Mouse (Mus musculus): Measurements from ENCODE around the gene Cpt1a. TPM values are rescaled to one million over a fixed set of nuclear protein-coding genes. Genes with fewer than 3 reads are reported as not detected.

Gene Cpt1a
- polyA plus RNA-seq, 1 experiment from 2014 or later, result 104 TPM

DNA sequence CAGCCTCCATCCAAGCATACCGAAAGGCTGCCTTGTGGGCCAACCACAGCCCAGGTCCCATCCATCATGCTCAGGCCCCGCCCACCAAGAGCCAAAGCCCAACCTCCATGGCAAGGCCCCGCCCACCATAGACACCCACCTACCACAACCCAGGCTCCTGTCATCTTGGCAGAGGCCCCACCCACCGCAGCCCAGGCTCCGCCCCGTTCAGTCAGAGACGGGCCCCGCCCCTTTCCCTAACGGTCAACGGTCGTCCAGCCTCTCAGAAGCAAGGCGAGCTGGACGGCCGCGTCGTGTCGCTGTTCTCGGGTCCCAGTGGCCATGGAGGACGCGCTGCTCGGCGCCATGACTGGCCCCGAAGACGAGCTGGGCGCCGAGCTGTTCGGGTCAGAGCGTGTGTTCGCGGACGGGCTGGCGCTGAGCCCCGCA lies 66.5 kb downstream of the Cpt1a start, which contains the start of gene Tesmin:
Gene Tesmin (plus strand): TSS at position 229 of the 429 bp plus-strand sequence.
- H3K27me3 ChIP-seq (replicated peaks; ENCODE audit: control insufficient read depth, insufficient read depth, low read length), result no peaks in the 10 kb centered on the region
- peak within 1 kb of the TSS; percentile 87 for H3K4me2 ChIP-seq (replicated peaks; ENCODE audit: low read depth)
- no peaks in the 10 kb centered on the region for H3K4me1 ChIP-seq (replicated peaks; ENCODE audit: control insufficient read depth, insufficient read depth, low read length)
- H3K9ac ChIP-seq (ENCODE audit: low read depth, low read length), result peak within 1 kb of the TSS; percentile 66
- peak within 1 kb of the TSS; percentile 76; the same call in 1 of the 2 replicates for H3K27ac ChIP-seq (ENCODE audit: low read depth, low read length)
- peak within 1 kb of the TSS; percentile 50 for H3K4me3 ChIP-seq (ENCODE audit: low read depth, low read length)
- H3K9me3 ChIP-seq (ENCODE audit: control insufficient read depth), result no peaks in the 10 kb centered on the region
- peaks cover 23% of the 10 kb centered on the region for H3K36me3 ChIP-seq (ENCODE audit: control insufficient read depth, insufficient read depth)
- TF ChIP-seq CTCF (IDR thresholded peaks at IDR 0.05; ENCODE audit: low read depth), result peak; percentile 69
- WGBS, result 2% methylated on average over 33 of the region's 33 CpGs
- peak; percentile 80 for ATAC-seq

DNA sequence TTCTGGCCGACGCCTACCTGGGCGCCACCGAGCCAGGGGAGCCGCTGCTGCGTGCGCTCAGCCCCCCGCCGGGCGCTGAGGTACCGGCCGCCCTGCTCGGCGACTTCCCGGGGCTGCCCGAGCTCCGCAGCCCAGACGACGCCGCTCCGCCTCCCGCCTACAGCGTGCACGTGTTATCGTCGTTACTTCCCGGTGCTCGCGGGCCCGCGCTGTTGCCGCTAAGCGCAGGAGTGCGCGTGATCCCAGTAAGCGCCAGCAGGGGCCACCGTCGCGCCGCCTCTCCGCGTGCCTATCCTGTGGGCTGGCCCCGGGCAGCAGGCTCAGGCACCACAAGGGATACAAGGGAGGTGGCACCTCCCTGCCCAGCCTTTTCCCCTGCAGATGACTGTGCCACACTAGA lies 67.0 kb downstream of the Cpt1a start:
- H3K4me3 ChIP-seq (ENCODE audit: low read depth, low read length), result peak overlapping the region; percentile 50
- peak; percentile 93 for TF ChIP-seq CTCF (IDR thresholded peaks at IDR 0.05; ENCODE audit: low read depth)
- 1% methylated on average over 43 of the region's 43 CpGs for WGBS
- H3K9ac ChIP-seq (ENCODE audit: low read depth, low read length), result peak overlapping the region; percentile 66
- no peaks in the 10 kb centered on the region for H3K9me3 ChIP-seq (ENCODE audit: control insufficient read depth)
- H3K4me1 ChIP-seq (replicated peaks; ENCODE audit: control insufficient read depth, insufficient read depth, low read length), result no peaks in the 10 kb centered on the region
- peaks cover 19% of the 10 kb centered on the region for H3K36me3 ChIP-seq (ENCODE audit: control insufficient read depth, insufficient read depth)
- no peaks in the 10 kb centered on the region for H3K27me3 ChIP-seq (replicated peaks; ENCODE audit: control insufficient read depth, insufficient read depth, low read length)
- peak overlapping the region; percentile 87 for H3K4me2 ChIP-seq (replicated peaks; ENCODE audit: low read depth)
- peak; percentile 94 for ATAC-seq
- peak overlapping the region; percentile 76; the same call in 1 of the 2 replicates for H3K27ac ChIP-seq (ENCODE audit: low read depth, low read length)

DNA sequence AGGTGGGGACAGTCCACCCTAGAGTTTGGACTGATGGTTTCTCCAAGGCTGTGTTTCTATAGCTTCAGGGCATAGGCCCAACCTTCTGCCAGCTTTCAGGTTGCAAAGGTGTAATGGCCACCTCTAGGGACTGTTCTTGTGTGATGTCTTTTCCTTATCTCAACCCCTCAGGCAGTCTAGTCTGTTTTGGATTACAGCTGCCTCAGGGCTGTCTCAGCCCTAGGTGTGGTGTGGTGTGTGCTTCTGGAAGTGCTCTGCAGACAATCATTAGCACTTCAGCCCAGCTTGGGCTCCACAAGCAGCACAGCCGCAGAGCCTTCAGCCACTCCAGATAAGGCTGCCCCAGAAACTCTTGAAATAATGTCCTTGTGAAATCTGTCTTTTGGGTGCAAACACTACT lies 70.2 kb downstream of the Cpt1a start:
- Histone ChIP-seq H3K4me3 (ENCODE audit: low read depth, low read length) (no peak overlapping the region), H3K27me3 (replicated peaks; ENCODE audit: control insufficient read depth, insufficient read depth, low read length) (no peaks in the 10 kb centered on the region), H3K36me3 (ENCODE audit: control insufficient read depth, insufficient read depth) (no peaks in the 10 kb centered on the region; the same call in 1 of the 2 replicates), H3K27ac (ENCODE audit: low read depth, low read length) (no peak overlapping the region), H3K9ac (ENCODE audit: low read depth, low read length) (no peak overlapping the region), H3K4me2 (replicated peaks; ENCODE audit: low read depth) (no peak overlapping the region), H3K4me1 (replicated peaks; ENCODE audit: control insufficient read depth, insufficient read depth, low read length) (no peaks in the 10 kb centered on the region), H3K9me3 (ENCODE audit: control insufficient read depth) (no peaks in the 10 kb centered on the region)
- TF ChIP-seq CTCF (IDR thresholded peaks at IDR 0.05; ENCODE audit: low read depth), result no peak
- ATAC-seq, result no peak
- 64% methylated on average over 1 of the region's 1 CpGs for WGBS

DNA sequence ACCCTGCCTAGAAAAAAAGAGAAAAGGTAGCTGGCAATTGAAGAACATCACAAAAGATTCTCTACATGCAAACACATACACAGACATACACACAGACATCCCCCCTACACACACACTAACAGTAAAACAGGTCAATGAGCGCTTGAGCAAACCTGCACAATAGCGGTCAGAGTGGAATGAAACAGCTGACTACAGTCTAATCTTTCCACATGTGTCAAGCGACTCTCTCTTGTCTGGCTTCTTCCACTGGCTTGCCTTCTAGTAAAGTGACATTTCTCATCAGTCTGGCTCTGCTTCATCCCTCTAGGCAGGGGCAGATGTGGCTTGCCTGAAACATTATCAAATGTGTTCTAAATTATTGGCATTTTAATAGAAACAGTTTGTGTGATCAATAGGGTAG lies 72.1 kb downstream of the Cpt1a start:
- WGBS, result 90% methylated on average over 3 of the region's 3 CpGs
- Histone ChIP-seq H3K9ac (ENCODE audit: low read depth, low read length) (no peak overlapping the region), H3K36me3 (ENCODE audit: control insufficient read depth, insufficient read depth) (no peaks in the 10 kb centered on the region; the same call in 1 of the 2 replicates), H3K4me1 (replicated peaks; ENCODE audit: control insufficient read depth, insufficient read depth, low read length) (no peaks in the 10 kb centered on the region), H3K27ac (ENCODE audit: low read depth, low read length) (no peak overlapping the region), H3K27me3 (replicated peaks; ENCODE audit: control insufficient read depth, insufficient read depth, low read length) (no peaks in the 10 kb centered on the region), H3K4me2 (replicated peaks; ENCODE audit: low read depth) (no peak overlapping the region), H3K4me3 (ENCODE audit: low read depth, low read length) (no peak overlapping the region), H3K9me3 (ENCODE audit: control insufficient read depth) (no peaks in the 10 kb centered on the region)
- ATAC-seq, result no peak
- no peak for TF ChIP-seq CTCF (IDR thresholded peaks at IDR 0.05; ENCODE audit: low read depth)

DNA sequence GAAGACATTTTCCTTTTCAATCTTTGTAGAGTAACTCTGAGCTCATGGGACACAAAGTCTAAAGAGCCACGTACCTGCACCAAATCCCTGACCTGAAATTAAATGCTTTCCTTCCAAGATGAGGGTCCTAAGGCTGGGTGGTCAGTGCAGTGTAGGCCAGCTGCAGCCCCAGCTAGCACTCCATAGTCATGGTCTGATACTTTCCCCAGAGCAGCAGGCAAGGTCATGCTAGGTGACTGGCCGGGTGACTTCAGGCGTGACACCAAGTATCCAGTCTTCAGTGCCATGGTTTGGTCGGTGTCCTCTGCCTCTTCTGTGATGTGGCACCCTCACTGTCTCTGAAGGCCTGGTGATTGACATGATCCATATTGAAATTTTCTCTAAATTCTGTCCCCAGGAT lies 77.9 kb downstream of the Cpt1a start:
- ATAC-seq, result no peak
- Histone ChIP-seq H3K27me3 (replicated peaks; ENCODE audit: control insufficient read depth, insufficient read depth, low read length) (no peaks in the 10 kb centered on the region), H3K4me2 (replicated peaks; ENCODE audit: low read depth) (no peak overlapping the region), H3K36me3 (ENCODE audit: control insufficient read depth, insufficient read depth) (no peaks in the 10 kb centered on the region), H3K9me3 (ENCODE audit: control insufficient read depth) (no peaks in the 10 kb centered on the region), H3K9ac (ENCODE audit: low read depth, low read length) (no peak overlapping the region), H3K27ac (ENCODE audit: low read depth, low read length) (no peak overlapping the region), H3K4me3 (ENCODE audit: low read depth, low read length) (no peak overlapping the region), H3K4me1 (replicated peaks; ENCODE audit: control insufficient read depth, insufficient read depth, low read length) (no peaks in the 10 kb centered on the region)
- TF ChIP-seq CTCF (IDR thresholded peaks at IDR 0.05; ENCODE audit: low read depth), result no peak
- WGBS, result 89% methylated on average over 4 of the region's 4 CpGs

DNA sequence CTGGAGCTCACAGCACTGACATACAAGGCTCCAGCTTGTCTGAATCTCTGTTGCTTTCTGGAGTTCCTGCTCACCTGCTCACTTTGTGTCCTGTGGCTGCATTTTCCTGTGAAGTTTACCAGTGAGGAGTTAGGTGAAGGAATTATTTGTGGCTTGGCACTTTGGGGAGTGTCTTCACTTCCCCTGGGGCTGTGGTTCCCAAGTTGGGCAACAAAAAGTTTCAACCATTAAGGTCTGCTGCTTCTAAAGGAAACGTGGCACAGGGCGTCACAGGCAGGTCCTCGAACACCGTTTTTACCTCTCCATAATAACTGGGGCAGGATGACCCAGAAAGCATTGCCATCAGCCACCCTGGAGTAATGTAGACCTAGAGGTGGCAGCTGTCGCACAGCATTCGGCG lies 79.4 kb downstream of the Cpt1a start:
- no peaks in the 10 kb centered on the region for H3K36me3 ChIP-seq (ENCODE audit: control insufficient read depth, insufficient read depth)
- H3K4me2 ChIP-seq (replicated peaks; ENCODE audit: low read depth), result no peak overlapping the region
- no peak overlapping the region for H3K4me3 ChIP-seq (ENCODE audit: low read depth, low read length)
- no peaks in the 10 kb centered on the region for H3K9me3 ChIP-seq (ENCODE audit: control insufficient read depth)
- no peak overlapping the region for H3K9ac ChIP-seq (ENCODE audit: low read depth, low read length)
- TF ChIP-seq CTCF (IDR thresholded peaks at IDR 0.05; ENCODE audit: low read depth), result no peak
- H3K27ac ChIP-seq (ENCODE audit: low read depth, low read length), result no peak overlapping the region
- no peak for ATAC-seq
- 88% methylated on average over 7 of the region's 7 CpGs for WGBS
- H3K4me1 ChIP-seq (replicated peaks; ENCODE audit: control insufficient read depth, insufficient read depth, low read length), result no peaks in the 10 kb centered on the region
- H3K27me3 ChIP-seq (replicated peaks; ENCODE audit: control insufficient read depth, insufficient read depth, low read length), result no peaks in the 10 kb centered on the region

DNA sequence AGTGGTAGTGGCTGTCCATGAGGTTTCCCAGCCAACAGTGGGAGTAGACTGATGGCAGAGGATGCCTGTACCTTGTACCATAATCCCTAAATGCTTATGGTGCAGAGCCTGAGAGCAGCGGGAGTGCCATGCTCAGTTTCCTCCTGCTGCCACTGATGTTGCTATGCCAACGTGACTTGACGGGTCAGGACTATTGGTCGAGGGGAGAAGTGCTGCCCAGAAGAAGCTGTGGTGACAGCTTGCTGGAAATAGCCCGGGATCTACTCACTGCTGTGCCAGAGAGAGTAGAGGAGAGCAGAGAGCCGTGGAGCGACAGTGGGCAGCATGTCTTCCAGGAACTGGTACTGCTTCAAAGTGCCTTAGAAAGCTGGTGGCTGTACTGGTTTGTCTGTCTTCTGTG lies 79.8 kb downstream of the Cpt1a start:
- Histone ChIP-seq H3K27ac (ENCODE audit: low read depth, low read length) (no peak overlapping the region), H3K9ac (ENCODE audit: low read depth, low read length) (no peak overlapping the region), H3K27me3 (replicated peaks; ENCODE audit: control insufficient read depth, insufficient read depth, low read length) (no peaks in the 10 kb centered on the region), H3K4me1 (replicated peaks; ENCODE audit: control insufficient read depth, insufficient read depth, low read length) (no peaks in the 10 kb centered on the region), H3K4me2 (replicated peaks; ENCODE audit: low read depth) (no peak overlapping the region), H3K36me3 (ENCODE audit: control insufficient read depth, insufficient read depth) (no peaks in the 10 kb centered on the region), H3K9me3 (ENCODE audit: control insufficient read depth) (no peaks in the 10 kb centered on the region), H3K4me3 (ENCODE audit: low read depth, low read length) (no peak overlapping the region)
- TF ChIP-seq CTCF (IDR thresholded peaks at IDR 0.05; ENCODE audit: low read depth), result no peak
- WGBS, result 52% methylated on average over 7 of the region's 7 CpGs
- no peak for ATAC-seq

All from intestine, postnatal 0 days (tissue).